Mouse (Mus musculus) kidney, adult 18-20 months (tissue): ENCODE data around the gene Gm9732.
"Not testable (repeated sequence)": the region's sequence is repeated elsewhere in the genome, so short reads cannot be mapped to it uniquely, and the experiment has no call there.

Experiments
- DNase-seq: peaks from one replicate; pipeline ENCODE4 v3.0.0; 2021

The Gm9732 gene

GRCm38 (mm10) chr14:43274986-43275511 is at the start of gene Gm9732:
Gene Gm9732 (plus strand): TSS chr14:43275036.
- not testable (repeated sequence) for DNase-seq

- not testable (repeated sequence) for DNase-seq
Observed at GRCm38 (mm10) chr14:43235204-43235603, 39.6 kb upstream of the Gm9732 start, which contains the start of gene Gm8122. Gene Gm8122 (minus strand): TSS chr14:43235304.

GRCm38 (mm10) chr14:43237769-43238168 is 37.1 kb upstream of the Gm9732 start:
- peak; percentile 10 for DNase-seq

- peak; percentile 56 for DNase-seq
Observed at GRCm38 (mm10) chr14:43249611-43250170, 25.1 kb upstream of the Gm9732 start.

- not testable (repeated sequence) for DNase-seq
Observed at GRCm38 (mm10) chr14:43250549-43251253, 24.1 kb upstream of the Gm9732 start.

- DNase-seq: not testable (repeated sequence)
Observed at GRCm38 (mm10) chr14:43256511-43256910, 18.3 kb upstream of the Gm9732 start.

- DNase-seq: not testable (repeated sequence)
Observed at GRCm38 (mm10) chr14:43258349-43258748, 16.5 kb upstream of the Gm9732 start, which contains the start of gene Gm8126. Gene Gm8126 (plus strand): TSS chr14:43258649.

GRCm38 (mm10) chr14:43263421-43263820 is 11.4 kb upstream of the Gm9732 start:
- DNase-seq: not testable (repeated sequence)

- DNase-seq: not testable (repeated sequence)
Observed at GRCm38 (mm10) chr14:43268521-43269084, 6.2 kb upstream of the Gm9732 start.

- DNase-seq: not testable (repeated sequence)
Observed at GRCm38 (mm10) chr14:43269211-43269610, 5.6 kb upstream of the Gm9732 start.

GRCm38 (mm10) chr14:43273161-43273560 is 1.7 kb upstream of the Gm9732 start:
- not testable (repeated sequence) for DNase-seq

GRCm38 (mm10) chr14:43275752-43276151 is 916 bp downstream of the Gm9732 start:
- not testable (repeated sequence) for DNase-seq

DNA sequence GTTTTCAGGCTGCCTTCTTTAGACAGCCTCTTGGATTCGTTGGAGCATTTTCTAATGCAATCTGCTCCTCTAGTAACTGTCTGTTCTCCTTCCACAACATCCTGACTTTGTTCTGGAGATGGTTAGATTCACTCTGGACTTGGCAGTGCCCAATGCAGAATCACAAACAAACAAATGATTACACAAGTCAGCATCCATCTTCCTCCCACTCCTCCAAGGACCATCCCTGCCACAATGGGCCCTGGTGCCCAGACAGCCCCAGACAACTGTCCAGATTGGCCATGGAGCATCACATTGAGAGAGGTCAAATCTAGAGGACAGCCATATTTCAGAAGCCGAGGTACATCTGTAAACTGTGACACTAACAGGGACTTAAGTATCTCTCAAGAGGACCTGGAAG is 2.6 kb downstream of the Gm9732 start:
- not testable (repeated sequence) for DNase-seq

DNA sequence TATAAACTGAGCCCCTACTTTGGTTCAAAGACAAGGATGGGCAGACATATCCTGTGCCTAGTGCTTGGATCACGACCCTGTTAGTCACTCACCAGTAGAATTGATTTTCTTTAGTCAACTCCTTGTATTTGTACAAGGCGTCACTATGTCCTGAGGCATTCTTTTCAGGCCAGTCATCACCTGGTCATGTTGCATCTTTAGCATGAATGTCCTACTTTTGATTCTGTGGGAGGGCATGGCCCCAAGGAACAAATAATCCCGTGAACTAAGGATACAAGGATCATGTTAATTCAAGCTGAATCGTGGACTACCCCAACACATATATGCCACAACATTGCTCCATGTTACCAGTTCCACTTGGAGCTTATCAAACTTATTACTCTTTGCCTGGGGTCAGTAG is 3.3 kb downstream of the Gm9732 start:
- not testable (repeated sequence) for DNase-seq

DNA sequence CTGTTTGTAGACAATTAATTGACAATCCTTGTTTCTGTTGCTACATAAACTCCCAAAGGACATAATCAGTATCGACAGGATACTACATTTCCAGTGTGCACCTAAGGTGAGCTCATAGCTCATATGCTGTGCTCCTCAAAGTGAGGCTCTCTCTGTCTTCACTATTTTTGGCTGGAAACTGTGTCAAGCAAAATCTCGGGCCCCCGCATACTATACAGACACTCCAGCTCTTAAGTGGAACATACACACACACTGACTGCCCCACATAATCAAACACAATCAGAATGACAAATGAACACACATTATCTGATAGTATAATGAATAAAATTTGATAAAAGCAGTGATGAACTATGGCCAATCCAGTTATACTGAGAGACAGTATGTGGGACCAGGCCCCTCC is 3.8 kb downstream of the Gm9732 start:
- not testable (repeated sequence) for DNase-seq

- not testable (repeated sequence) for DNase-seq
Observed at GRCm38 (mm10) chr14:43293503-43293902, 18.7 kb downstream of the Gm9732 start, which contains the start of gene Gm8127. Gene Gm8127 (minus strand): TSS chr14:43293832.

GRCm38 (mm10) chr14:43319516-43319915 is 44.7 kb downstream of the Gm9732 start:
- DNase-seq: not testable (repeated sequence)

DNA sequence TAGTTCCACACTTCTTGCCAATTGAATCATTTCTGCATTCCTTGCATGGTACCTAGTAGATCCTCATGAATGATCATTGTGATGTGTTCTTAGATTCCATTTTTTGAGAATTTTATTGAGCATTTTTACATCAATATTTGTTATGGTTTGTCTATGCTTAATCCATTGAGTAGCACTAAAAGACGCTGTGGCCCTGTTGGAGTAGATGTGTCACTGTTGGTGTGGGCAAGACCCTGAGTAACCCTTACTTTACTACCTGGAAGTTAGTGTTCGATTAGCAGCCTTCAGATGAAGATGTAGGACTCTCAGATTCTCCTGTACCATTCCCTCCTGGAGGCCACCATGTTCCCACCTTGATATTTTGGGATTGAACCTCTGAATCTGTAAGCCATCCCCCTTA is 53.8 kb downstream of the Gm9732 start:
- not testable (repeated sequence) for DNase-seq

DNA sequence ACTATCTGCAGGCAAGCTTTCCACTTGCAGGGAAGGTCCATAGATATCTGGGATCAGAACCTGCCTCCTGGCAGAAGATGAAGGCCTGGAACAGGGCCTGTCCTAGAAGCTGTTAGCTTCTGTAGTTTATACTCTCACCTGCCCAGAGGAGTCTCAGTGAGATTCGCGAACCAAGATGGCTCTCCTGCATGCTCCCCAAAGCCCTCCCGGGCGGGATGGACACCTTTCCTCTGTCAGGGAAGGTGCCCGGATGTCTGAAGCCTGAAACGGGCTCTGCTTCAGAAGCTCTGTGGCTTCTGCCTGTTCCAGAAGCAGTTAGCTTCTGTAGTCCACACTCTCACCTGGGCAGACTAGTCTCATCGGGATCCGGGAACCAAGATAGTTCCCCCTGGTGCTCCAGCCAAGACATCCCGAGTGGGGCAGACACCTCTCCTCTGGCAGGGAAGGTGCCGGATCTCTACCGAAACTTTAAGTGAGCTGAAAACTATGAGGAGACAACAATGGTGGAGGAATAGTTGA is 56.6 kb downstream of the Gm9732 start:
- DNase-seq: not testable (repeated sequence)

DNA sequence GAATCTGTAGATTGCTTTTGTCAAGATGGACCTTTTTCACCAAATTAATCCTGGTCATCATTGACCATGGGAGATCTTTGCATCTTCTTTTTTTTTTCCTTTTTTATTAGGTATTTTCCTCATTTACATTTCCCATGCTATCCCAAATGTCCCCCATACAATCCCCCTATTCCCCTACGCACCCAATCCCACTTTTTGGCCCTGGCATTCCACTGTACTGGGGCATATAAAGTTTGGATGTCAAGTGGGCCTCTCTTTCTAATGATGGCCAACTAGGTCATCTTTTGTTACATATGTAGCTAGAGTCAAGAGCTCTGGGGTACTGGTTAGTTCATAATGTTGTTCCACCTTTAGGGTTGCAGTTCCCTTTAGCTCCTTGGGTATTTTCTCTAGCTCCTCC is 62.8 kb downstream of the Gm9732 start:
- DNase-seq: not testable (repeated sequence)

DNA sequence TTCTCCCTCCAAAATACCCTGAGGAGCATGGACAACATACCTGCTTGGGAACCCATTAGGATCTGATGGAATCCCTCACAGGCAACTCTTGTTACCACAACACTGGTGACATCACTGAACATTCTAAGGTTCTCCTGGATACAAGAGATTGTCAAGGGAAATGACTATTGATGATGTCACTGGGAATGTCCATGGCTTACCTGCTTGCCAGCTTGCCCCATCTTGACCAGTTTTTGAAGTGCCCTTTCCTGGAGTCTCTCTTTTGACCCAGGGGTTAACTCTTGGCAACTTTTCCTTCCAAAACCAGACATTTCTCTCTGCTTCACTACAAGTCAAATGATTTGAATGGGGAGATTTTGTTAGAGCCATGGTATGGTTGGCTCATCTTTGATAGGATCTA is 72.9 kb downstream of the Gm9732 start, which contains the start of gene 1700001F09Rik:
1700001F09Rik (minus strand) TSS at position 101 of the 400 bp plus-strand sequence.
- DNase-seq: not testable (repeated sequence)

GRCm38 (mm10) chr14:43352944-43353343 is 78.1 kb downstream of the Gm9732 start:
- DNase-seq: not testable (repeated sequence)
